Mouse (Mus musculus) left cerebral cortex, postnatal 25 days (tissue): ENCODE results near the gene Ints6. TPM values are rescaled to one million over a fixed set of nuclear protein-coding genes. Genes with fewer than 3 reads are reported as not detected.

Source experiments
- DNase-seq, 2 experiments: peaks; one replicate each; pipeline ENCODE4 v3.0.0; 2022; ENCODE audit warnings: low spot score in 2 of 2, mixed read lengths in 1 of 2
- intact Hi-C: fragments of 180-260 bp; cut with DNase I; formaldehyde crosslinking; loops from one replicate; pipeline ENCODE4 v1.15.1; 2025
- total RNA-seq, 2 experiments: library from RNA; stranded (reverse); gene quantifications; 2 replicates each; pipeline ENCODE4 v1.2.3; 2021

Gene Ints6
- total RNA-seq, 2 experiments from 2014 or later: 33.4 to 39.3 TPM

DNA sequence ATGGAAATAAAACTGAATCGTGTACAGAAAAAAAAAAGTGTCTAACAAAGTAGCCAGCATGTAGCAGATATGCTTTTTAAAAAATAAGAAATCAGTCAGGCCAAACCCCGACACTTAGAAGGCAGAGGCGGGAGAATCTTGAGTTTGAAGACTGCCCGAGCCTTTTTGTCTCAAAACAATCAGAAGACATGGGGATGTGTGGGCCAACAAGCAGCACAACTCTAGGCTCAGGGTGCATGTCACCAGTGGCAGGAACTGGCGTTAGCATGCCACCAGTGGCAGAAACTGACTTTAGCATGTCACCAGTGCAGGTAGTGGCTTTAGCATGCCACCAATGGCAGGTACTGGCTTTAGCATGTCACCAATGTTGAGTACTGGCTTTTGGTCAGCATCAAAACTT, 121.4 kb downstream of the Ints6 start:
- intact Hi-C loops: loop anchor here (10.0 kb wide), 1 partner anchor 195 kb away; the partner anchor contains the start of gene Wdfy2
- DNase-seq: no peak

DNA sequence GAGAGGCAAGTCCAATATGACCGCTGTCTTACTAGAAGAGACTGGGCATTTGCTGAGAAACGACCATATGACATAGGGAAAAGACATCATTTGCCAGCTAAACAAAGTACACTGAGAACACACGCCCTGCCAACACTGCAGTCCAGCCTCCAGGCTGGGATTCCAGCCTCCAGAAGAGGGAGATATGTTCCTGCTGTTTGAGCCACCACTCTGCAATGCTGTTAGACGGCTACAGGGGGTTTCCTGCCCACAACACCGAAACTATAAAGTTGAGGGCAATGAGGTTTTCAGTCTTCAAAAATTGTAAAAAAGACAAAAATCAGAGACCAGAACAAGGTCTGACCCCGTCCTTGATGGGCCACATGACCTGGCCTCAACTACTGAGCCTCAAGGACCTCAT, 121.9 kb downstream of the Ints6 start:
- intact Hi-C loops: loop anchor here (10.0 kb wide), 1 partner anchor 196 kb away; the partner anchor contains the start of gene Wdfy2
- DNase-seq: peak in 1 of 2 experiments; percentile 57

DNA sequence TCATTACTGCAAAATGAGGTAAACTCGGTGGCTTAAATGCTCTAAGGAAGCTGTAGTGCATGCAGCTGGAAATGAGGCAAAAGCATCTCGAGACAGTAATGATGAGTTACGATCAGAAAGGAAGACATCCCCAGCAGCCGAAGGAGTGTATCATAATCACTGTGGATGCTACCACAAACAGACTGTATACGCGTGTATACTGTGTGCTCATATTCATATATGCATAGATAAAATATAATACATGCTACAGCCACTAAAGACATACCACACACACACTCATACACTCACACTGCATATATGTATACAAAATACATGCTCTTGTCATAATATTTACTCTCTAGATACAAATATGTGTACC, 122.6 kb downstream of the Ints6 start:
- no peak for DNase-seq
- intact Hi-C loops: loop anchor here (10.0 kb wide), 1 partner anchor 196 kb away; the partner anchor contains the start of gene Wdfy2

DNA sequence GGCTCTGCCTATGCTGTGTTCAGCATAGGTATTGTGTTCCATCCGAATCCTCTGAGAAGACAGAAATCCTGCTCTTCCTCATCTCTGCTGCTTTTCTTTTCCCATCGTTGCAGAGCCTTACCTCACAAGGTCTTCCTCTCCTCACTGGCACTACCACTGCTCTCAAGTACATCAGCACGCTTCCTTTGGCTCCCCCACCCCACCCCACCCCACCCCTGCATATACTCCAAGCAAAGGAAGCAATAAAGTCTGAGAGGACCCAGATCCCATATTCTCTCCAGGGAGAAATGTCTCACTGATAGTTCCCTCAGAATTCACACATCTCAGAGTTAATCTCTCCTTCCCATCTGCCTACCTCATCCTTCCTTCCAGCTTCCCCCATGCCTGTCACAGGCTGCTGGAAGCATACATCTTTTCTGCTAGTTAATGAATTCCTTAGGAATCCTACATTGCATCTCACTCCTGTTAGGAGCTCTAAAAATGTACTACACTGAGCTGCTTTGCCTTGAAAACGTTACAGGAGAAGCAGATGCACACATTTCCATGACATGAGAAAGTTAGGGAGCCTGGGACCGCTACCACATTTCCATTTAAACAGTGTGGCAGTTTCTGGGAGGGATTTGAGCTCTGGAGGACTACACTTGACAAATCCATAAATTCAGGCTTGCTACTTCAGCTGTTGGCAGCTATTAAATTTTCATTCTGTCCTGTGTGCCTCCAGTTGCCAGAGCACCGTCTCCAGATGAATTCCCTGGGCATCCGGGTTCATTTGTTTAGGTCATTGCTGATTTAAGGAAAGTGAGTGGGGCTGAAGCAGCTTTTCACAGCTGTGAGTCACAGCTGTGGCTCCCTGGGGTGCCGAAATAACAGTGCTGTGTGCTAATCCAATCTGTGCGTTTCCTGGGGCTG, 123.3 kb downstream of the Ints6 start:
- intact Hi-C loops: loop anchor here (10.0 kb wide), 1 partner anchor 197 kb away; the partner anchor contains the start of gene Wdfy2

DNA sequence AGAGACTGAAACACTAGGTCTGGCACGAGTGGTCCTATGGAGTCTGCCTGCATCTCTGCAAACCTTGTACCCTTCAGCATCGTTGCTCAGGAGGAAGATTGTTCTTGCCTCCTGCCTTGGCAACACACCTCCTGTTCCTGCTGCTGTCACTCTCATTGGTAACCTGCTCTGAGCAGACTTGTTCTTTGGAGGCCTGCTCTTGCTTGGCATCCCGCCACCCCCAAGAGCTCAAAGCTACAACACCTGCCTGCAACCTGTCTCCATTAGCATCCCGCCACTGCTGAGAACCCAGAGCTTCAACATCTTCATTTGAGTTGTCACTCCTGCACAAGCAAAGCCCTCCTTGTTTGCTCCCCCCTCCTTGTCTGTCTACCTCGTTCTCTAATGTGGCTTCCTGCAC, 133.0 kb downstream of the Ints6 start:
- intact Hi-C loops: no loop called here
- DNase-seq: no peak

More for the DNA sequence above, 123.3 kb downstream of the Ints6 start:
- peak; percentile 42 to 88 for DNase-seq

Other genes starting within 250 kb of the Ints6 start
- gene Fam124a, start 205.4 kb downstream of the Ints6 start, total RNA-seq: 10 to 100 TPM; 25.4 TPM
- not detected for gene Gm4131, start 194.2 kb downstream of the Ints6 start, total RNA-seq
- gene Serpine3, start 97.5 kb downstream of the Ints6 start, total RNA-seq: not detected
- gene Wdfy2, start 76.5 kb upstream of the Ints6 start, total RNA-seq: 10 to 100 TPM; 11.4 to 12.1 TPM
- not detected for gene Defb48, start 223.3 kb upstream of the Ints6 start, total RNA-seq
- not detected for gene Defb47, start 236.9 kb upstream of the Ints6 start, total RNA-seq